Mouse (Mus musculus) thymus, adult 2 months (tissue): ENCODE data around the gene Cib1.

ENCODE experiments used
- CTCF ChIP-seq: fragments of 200-500 bp; IDR thresholded peaks from 2 replicates; pipeline ENCODE4 v1.5.1; 2012; ENCODE audit warnings: mild to moderate bottlenecking, control low read depth, low read length, moderate library complexity, borderline replicate concordance; ENCODE audit not compliant: control insufficient read depth, poor library complexity, insufficient read depth; ENCODE audit errors: extremely low read depth
- POLR2A ChIP-seq: fragments of 200-500 bp; IDR thresholded peaks from 2 replicates; pipeline ENCODE4 v1.6.1; 2012; ENCODE audit warnings: mild to moderate bottlenecking, low read length, control low read depth, moderate library complexity; ENCODE audit not compliant: control insufficient read depth, poor library complexity, insufficient read depth; ENCODE audit errors: extremely low read depth

GRCm38 (mm10) chr7:80269751-80270255 lies 37.2 kb upstream of the Cib1 start:
- TF ChIP-seq POLR2A (peak; percentile 7), CTCF (no peak)
